Mouse (Mus musculus): ENCODE measurements at regions not wholly inside any gene's neighbourhood (a gene's known extent, or its start where the extent isn't known, plus 50 kb on each side); places are given as distances from the start of the nearest gene placed in this dataset.

- no peak for TF ChIP-seq MYOD1 (IDR thresholded peaks at IDR 0.05; ENCODE audit: control insufficient read depth, insufficient read length, low read depth)
- no peak for TF ChIP-seq CTCF (IDR thresholded peaks at IDR 0.05; ENCODE audit: control insufficient read depth, insufficient read depth, insufficient read length)
- TF ChIP-seq MYOG (IDR thresholded peaks at IDR 0.05; ENCODE audit: control insufficient read depth, extremely low read depth, insufficient read length) = no peak
- TF ChIP-seq USF1 (IDR thresholded peaks at IDR 0.05; ENCODE audit: low read depth) = no peak
- no peak for TF ChIP-seq MAX (IDR thresholded peaks at IDR 0.05)
- no peak for TF ChIP-seq CEBPB (IDR thresholded peaks at IDR 0.05; ENCODE audit: low read depth)
Observed at GRCm38 (mm10) chr1:42632286-42632685, 63.3 kb upstream of the Pou3f3 start.

Data from C2C12 (cell line).